Mouse (Mus musculus): ENCODE data around the gene Chn1. TPM values are rescaled to one million over a fixed set of nuclear protein-coding genes. Genes with fewer than 3 reads are reported as not detected.

Chn1 gene
- total and polyA plus RNA-seq, 2 experiments from 2014 or later, result 68.8 to 111 TPM

- H3K4me3 ChIP-seq (ENCODE audit: low read length), result no peak overlapping the region
- H3K4me2 ChIP-seq (ENCODE audit: low read depth, low read length), result no peak overlapping the region
- no peaks in the 10 kb centered on the region for H3K4me1 ChIP-seq (ENCODE audit: insufficient read depth, low read length)
- ATAC-seq (no peak), DNase-seq (ENCODE audit: low spot score) (no peak)
- H3K9ac ChIP-seq (replicated peaks; ENCODE audit: low read length), result no peak overlapping the region
- no peak for TF ChIP-seq CTCF (IDR thresholded peaks at IDR 0.05; ENCODE audit: low read depth)
- no peak overlapping the region for H3K27ac ChIP-seq
- no peaks in the 10 kb centered on the region for H3K27me3 ChIP-seq (ENCODE audit: insufficient read depth, low read length)
- WGBS, result 81% methylated on average over 5 of the region's 5 CpGs
- no peaks in the 10 kb centered on the region for H3K9me3 ChIP-seq (ENCODE audit: low read length)
- H3K36me3 ChIP-seq (ENCODE audit: insufficient read depth, low read length), result no peaks in the 10 kb centered on the region
Observed at GRCm38 (mm10) chr2:73759027-73759426, 16.1 kb downstream of the Chn1 start.

- H3K36me3 ChIP-seq (ENCODE audit: insufficient read depth, low read length), result no peaks in the 10 kb centered on the region
- ATAC-seq (no peak), DNase-seq (ENCODE audit: low spot score) (no peak)
- no peaks in the 10 kb centered on the region for H3K9me3 ChIP-seq (ENCODE audit: low read length)
- 96% methylated on average over 1 of the region's 1 CpGs for WGBS
- no peaks in the 10 kb centered on the region for H3K4me1 ChIP-seq (ENCODE audit: insufficient read depth, low read length)
- no peaks in the 10 kb centered on the region for H3K27me3 ChIP-seq (ENCODE audit: insufficient read depth, low read length)
- H3K27ac ChIP-seq, result no peak overlapping the region
- no peak overlapping the region for H3K4me3 ChIP-seq (ENCODE audit: low read length)
- H3K9ac ChIP-seq (replicated peaks; ENCODE audit: low read length), result no peak overlapping the region
- no peak overlapping the region for H3K4me2 ChIP-seq (ENCODE audit: low read depth, low read length)
- no peak for TF ChIP-seq CTCF (IDR thresholded peaks at IDR 0.05; ENCODE audit: low read depth)
Observed at GRCm38 (mm10) chr2:73747297-73747696, 27.8 kb downstream of the Chn1 start.

GRCm38 (mm10) chr2:73746375-73746770 lies 28.8 kb downstream of the Chn1 start:
- H3K9me3 ChIP-seq (ENCODE audit: low read length), result no peaks in the 10 kb centered on the region
- H3K4me3 ChIP-seq (ENCODE audit: low read length), result no peak overlapping the region
- no peaks in the 10 kb centered on the region for H3K4me1 ChIP-seq (ENCODE audit: insufficient read depth, low read length)
- no peak overlapping the region for H3K9ac ChIP-seq (replicated peaks; ENCODE audit: low read length)
- no peak for TF ChIP-seq CTCF (IDR thresholded peaks at IDR 0.05; ENCODE audit: low read depth)
- H3K4me2 ChIP-seq (ENCODE audit: low read depth, low read length), result no peak overlapping the region
- no peaks in the 10 kb centered on the region for H3K36me3 ChIP-seq (ENCODE audit: insufficient read depth, low read length)
- ATAC-seq (no peak), DNase-seq (ENCODE audit: low spot score) (no peak)
- H3K27me3 ChIP-seq (ENCODE audit: insufficient read depth, low read length), result no peaks in the 10 kb centered on the region
- 89% methylated on average over 1 of the region's 1 CpGs for WGBS
- no peak overlapping the region for H3K27ac ChIP-seq

GRCm38 (mm10) chr2:73745647-73746374 lies 29.3 kb downstream of the Chn1 start:
- 60% methylated on average over 3 of the region's 3 CpGs for WGBS
- H3K36me3 ChIP-seq (ENCODE audit: insufficient read depth, low read length), result no peaks in the 10 kb centered on the region
- H3K27ac ChIP-seq, result no peak overlapping the region
- no peak overlapping the region for H3K4me2 ChIP-seq (ENCODE audit: low read depth, low read length)
- H3K4me3 ChIP-seq (ENCODE audit: low read length), result no peak overlapping the region
- no peaks in the 10 kb centered on the region for H3K27me3 ChIP-seq (ENCODE audit: insufficient read depth, low read length)
- no peak for ATAC-seq
- DNase-seq (ENCODE audit: low spot score), result peak; percentile 63
- H3K9ac ChIP-seq (replicated peaks; ENCODE audit: low read length), result no peak overlapping the region
- H3K4me1 ChIP-seq (ENCODE audit: insufficient read depth, low read length), result no peaks in the 10 kb centered on the region
- TF ChIP-seq CTCF (IDR thresholded peaks at IDR 0.05; ENCODE audit: low read depth), result peak; percentile 86
- no peaks in the 10 kb centered on the region for H3K9me3 ChIP-seq (ENCODE audit: low read length)

- Histone ChIP-seq H3K36me3 (ENCODE audit: insufficient read depth, low read length) (no peaks in the 10 kb centered on the region), H3K4me2 (ENCODE audit: low read depth, low read length) (no peak overlapping the region), H3K4me3 (ENCODE audit: low read length) (no peak overlapping the region), H3K27me3 (ENCODE audit: insufficient read depth, low read length) (no peaks in the 10 kb centered on the region), H3K9ac (replicated peaks; ENCODE audit: low read length) (no peak overlapping the region), H3K9me3 (ENCODE audit: low read length) (no peaks in the 10 kb centered on the region), H3K27ac (no peak overlapping the region), H3K4me1 (ENCODE audit: insufficient read depth, low read length) (no peaks in the 10 kb centered on the region)
- WGBS, result 93% methylated on average over 3 of the region's 3 CpGs
- TF ChIP-seq CTCF (IDR thresholded peaks at IDR 0.05; ENCODE audit: low read depth), result no peak
- no peak for DNase-seq (ENCODE audit: low spot score)
- ATAC-seq, result no peak
Observed at GRCm38 (mm10) chr2:73741286-73741685, 33.9 kb downstream of the Chn1 start.

GRCm38 (mm10) chr2:73727868-73728267 lies 47.3 kb downstream of the Chn1 start:
- DNase-seq (ENCODE audit: low spot score) (no peak), ATAC-seq (no peak)
- Histone ChIP-seq H3K4me2 (ENCODE audit: low read depth, low read length) (no peak overlapping the region), H3K36me3 (ENCODE audit: insufficient read depth, low read length) (no peaks in the 10 kb centered on the region), H3K4me1 (ENCODE audit: insufficient read depth, low read length) (no peaks in the 10 kb centered on the region), H3K9me3 (ENCODE audit: low read length) (no peaks in the 10 kb centered on the region), H3K27me3 (ENCODE audit: insufficient read depth, low read length) (no peaks in the 10 kb centered on the region), H3K27ac (no peak overlapping the region), H3K4me3 (ENCODE audit: low read length) (no peak overlapping the region), H3K9ac (replicated peaks; ENCODE audit: low read length) (no peak overlapping the region)
- TF ChIP-seq CTCF (IDR thresholded peaks at IDR 0.05; ENCODE audit: low read depth), result no peak
- WGBS, result 60% methylated on average over 2 of the region's 2 CpGs

GRCm38 (mm10) chr2:73724934-73725333 lies 50.2 kb downstream of the Chn1 start:
- Histone ChIP-seq H3K9me3 (ENCODE audit: low read length) (no peaks in the 10 kb centered on the region), H3K27ac (no peak overlapping the region), H3K27me3 (ENCODE audit: insufficient read depth, low read length) (no peaks in the 10 kb centered on the region), H3K9ac (replicated peaks; ENCODE audit: low read length) (no peak overlapping the region), H3K4me3 (ENCODE audit: low read length) (no peak overlapping the region), H3K36me3 (ENCODE audit: insufficient read depth, low read length) (no peaks in the 10 kb centered on the region), H3K4me2 (ENCODE audit: low read depth, low read length) (no peak overlapping the region), H3K4me1 (ENCODE audit: insufficient read depth, low read length) (0 out of 2 replicates have a peak, but pooled peaks cover 4% of the 10 kb centered on the region)
- DNase-seq (ENCODE audit: low spot score) (peak; percentile 12), ATAC-seq (no peak)
- WGBS, result 69% methylated on average over 3 of the region's 3 CpGs
- TF ChIP-seq CTCF (IDR thresholded peaks at IDR 0.05; ENCODE audit: low read depth), result no peak

All from hindbrain, postnatal 0 days (tissue).